Mouse (Mus musculus) bone marrow, adult 2 months (tissue): ENCODE measurements around the gene Mad2l1bp.

ENCODE experiments used
- CTCF ChIP-seq: fragments of 200-500 bp; IDR thresholded peaks from 2 replicates; pipeline ENCODE4 v1.5.1; 2011; ENCODE audit warnings: low read length, control low read depth; ENCODE audit not compliant: control insufficient read depth, insufficient read depth
- POLR2A ChIP-seq: fragments of 200-500 bp; IDR thresholded peaks from 2 replicates; pipeline ENCODE4 v1.6.1; 2011; ENCODE audit warnings: low read depth, mild to moderate bottlenecking, control low read depth, low read length, borderline replicate concordance; ENCODE audit not compliant: control insufficient read depth

- no peak for TF ChIP-seq CTCF
- no peak for TF ChIP-seq POLR2A
Measured at GRCm38 (mm10) chr17:46098525-46098924, 54.8 kb downstream of the Mad2l1bp start.
